Mouse (Mus musculus): ENCODE measurements at regions not wholly inside any gene's neighbourhood (a gene's known extent, or its start where the extent isn't known, plus 50 kb on each side); places are given as distances from the start of the nearest gene placed in this dataset.

DNA sequence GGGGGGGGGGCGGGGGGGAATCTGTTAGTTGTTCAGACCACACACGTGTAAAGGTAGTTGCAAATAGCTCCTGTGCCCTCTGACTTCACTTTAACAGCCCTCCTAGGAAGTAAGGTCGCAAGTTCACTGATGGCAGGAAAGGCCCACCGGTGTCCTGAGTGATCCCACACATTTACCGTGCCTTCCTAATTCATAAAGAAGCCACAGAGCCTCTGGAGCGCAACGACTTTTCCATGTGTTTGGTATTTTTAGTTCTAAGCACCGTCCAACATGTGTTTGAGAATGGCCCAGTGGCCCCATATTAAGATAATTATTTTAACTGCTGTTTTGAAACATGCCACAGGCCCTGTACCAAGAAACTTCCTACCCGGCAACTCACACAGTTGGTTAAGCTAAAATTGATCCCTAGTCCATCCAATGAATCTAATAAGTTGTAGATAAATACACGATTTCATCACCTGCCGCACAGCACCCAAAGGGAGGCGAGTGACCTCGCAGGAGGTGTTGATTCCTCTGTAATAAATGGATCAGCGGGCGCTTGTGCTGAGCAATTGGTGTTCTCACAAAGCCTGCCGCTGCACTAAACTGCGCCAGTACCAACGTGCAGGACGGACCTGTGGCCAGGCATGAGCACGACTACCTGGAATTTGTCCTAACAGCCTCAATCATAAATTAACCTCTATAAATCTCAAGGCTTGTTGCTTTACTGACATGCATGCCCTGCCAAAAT, 198.9 kb downstream of the Pax1 start:
- Histone ChIP-seq H3K36me3 (ENCODE audit: insufficient read depth, low read length) (no peaks in the 10 kb centered on the region), H3K9me3 (ENCODE audit: low read length) (no peaks in the 10 kb centered on the region), H3K27ac (ENCODE audit: low read length) (no peak overlapping the region), H3K9ac (replicated peaks; ENCODE audit: low read depth) (no peak overlapping the region), H3K4me3 (ENCODE audit: low read depth, low read length) (no peak overlapping the region), H3K4me2 (replicated peaks; ENCODE audit: low read depth, low read length) (no peak overlapping the region), H3K27me3 (replicated peaks; ENCODE audit: insufficient read depth, low read length) (no peaks in the 10 kb centered on the region), H3K4me1 (ENCODE audit: insufficient read depth, low read depth, low read length) (no peaks in the 10 kb centered on the region)
- WGBS: 77% methylated on average over 20 of the region's 20 CpGs
- no peak for ATAC-seq
- no peak for DNase-seq (ENCODE audit: low spot score)
- TF ChIP-seq EP300 (IDR thresholded peaks at IDR 0.05): no peak

DNA sequence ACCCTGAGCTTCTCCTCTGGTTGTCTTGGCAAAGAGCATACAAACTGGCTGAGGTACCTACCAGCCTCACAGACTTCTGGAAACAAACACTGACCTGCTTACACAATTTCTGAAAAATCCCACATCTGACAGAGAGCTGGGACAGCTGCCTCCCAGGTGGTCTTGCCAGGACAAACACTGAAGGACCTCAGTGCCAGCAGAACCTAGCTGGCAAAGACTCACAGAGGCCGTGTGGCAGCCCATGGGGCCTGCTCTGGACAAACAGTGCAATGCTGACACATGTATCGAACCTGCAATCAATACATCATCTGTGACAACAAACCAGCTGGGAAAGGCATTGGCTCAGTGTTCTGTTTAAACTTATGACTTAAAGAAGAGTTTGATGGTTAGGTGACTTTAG, 167.4 kb downstream of the Pax1 start:
- WGBS: 44% methylated on average over 2 of the region's 2 CpGs
- Histone ChIP-seq H3K4me3 (ENCODE audit: low read depth, low read length) (no peak overlapping the region), H3K36me3 (ENCODE audit: insufficient read depth, low read length) (no peaks in the 10 kb centered on the region), H3K4me1 (ENCODE audit: insufficient read depth, low read depth, low read length) (no peaks in the 10 kb centered on the region), H3K9ac (replicated peaks; ENCODE audit: low read depth) (no peak overlapping the region), H3K9me3 (ENCODE audit: low read length) (no peaks in the 10 kb centered on the region), H3K27ac (ENCODE audit: low read length) (no peak overlapping the region), H3K4me2 (replicated peaks; ENCODE audit: low read depth, low read length) (no peak overlapping the region), H3K27me3 (replicated peaks; ENCODE audit: insufficient read depth, low read length) (no peaks in the 10 kb centered on the region)
- ATAC-seq (no peak), DNase-seq (ENCODE audit: low spot score) (no peak)
- TF ChIP-seq EP300 (IDR thresholded peaks at IDR 0.05) (no peak), CTCF (IDR thresholded peaks at IDR 0.05) (no peak)

DNA sequence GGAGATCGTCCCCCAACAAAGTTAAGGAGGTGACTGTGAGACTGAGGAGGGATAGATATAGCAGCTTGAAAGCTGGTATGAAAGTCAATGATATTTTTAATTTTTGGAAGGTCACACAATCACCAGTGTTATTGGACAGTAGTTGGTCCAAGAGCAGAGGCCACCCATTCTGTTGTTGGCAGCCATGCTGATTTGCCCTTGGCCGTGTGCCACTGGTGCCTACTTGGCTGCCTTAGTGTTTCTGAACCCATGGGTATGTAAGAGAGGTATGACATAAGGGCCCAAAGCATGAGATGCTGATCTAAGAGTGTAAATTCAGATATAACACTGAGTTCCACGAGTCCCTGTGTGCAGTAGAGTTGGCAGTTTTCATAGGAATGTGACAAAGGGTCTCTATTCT, 153.7 kb downstream of the Pax1 start:
- Histone ChIP-seq H3K27ac (ENCODE audit: low read length) (no peak overlapping the region), H3K4me1 (ENCODE audit: insufficient read depth, low read depth, low read length) (no peaks in the 10 kb centered on the region), H3K27me3 (replicated peaks; ENCODE audit: insufficient read depth, low read length) (no peaks in the 10 kb centered on the region), H3K9me3 (ENCODE audit: low read length) (no peaks in the 10 kb centered on the region), H3K4me3 (ENCODE audit: low read depth, low read length) (no peak overlapping the region), H3K4me2 (replicated peaks; ENCODE audit: low read depth, low read length) (no peak overlapping the region), H3K36me3 (ENCODE audit: insufficient read depth, low read length) (no peaks in the 10 kb centered on the region), H3K9ac (replicated peaks; ENCODE audit: low read depth) (no peak overlapping the region)
- TF ChIP-seq EP300 (IDR thresholded peaks at IDR 0.05) (no peak), CTCF (IDR thresholded peaks at IDR 0.05) (no peak)
- ATAC-seq: no peak
- 54% methylated on average over 3 of the region's 3 CpGs for WGBS
- no peak for DNase-seq (ENCODE audit: low spot score)

DNA sequence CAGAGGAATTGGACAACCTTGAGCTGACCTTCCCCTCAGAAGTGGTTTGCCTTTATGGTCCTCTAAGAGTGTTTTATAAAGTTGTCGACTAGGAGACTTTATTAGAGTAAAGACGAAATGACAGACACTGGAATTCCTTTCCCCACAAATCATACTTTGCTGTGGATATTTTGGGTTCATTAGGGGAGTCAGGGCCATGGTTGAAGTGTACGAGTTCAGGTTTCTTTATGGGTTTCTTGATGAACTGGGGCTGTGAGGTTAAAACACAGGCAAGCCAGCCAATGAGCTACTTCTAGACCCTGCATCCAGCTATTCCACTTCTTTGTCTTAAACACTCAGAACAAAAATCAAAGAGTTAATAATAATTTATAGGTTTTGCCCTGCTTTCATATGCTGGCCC, 153.0 kb downstream of the Pax1 start:
- Histone ChIP-seq H3K27me3 (replicated peaks; ENCODE audit: insufficient read depth, low read length) (no peaks in the 10 kb centered on the region), H3K4me1 (ENCODE audit: insufficient read depth, low read depth, low read length) (no peaks in the 10 kb centered on the region), H3K4me3 (ENCODE audit: low read depth, low read length) (no peak overlapping the region), H3K27ac (ENCODE audit: low read length) (no peak overlapping the region), H3K9me3 (ENCODE audit: low read length) (no peaks in the 10 kb centered on the region), H3K4me2 (replicated peaks; ENCODE audit: low read depth, low read length) (no peak overlapping the region), H3K9ac (replicated peaks; ENCODE audit: low read depth) (no peak overlapping the region), H3K36me3 (ENCODE audit: insufficient read depth, low read length) (no peaks in the 10 kb centered on the region)
- WGBS: 71% methylated on average over 3 of the region's 3 CpGs
- TF ChIP-seq EP300 (IDR thresholded peaks at IDR 0.05): no peak
- DNase-seq (ENCODE audit: low spot score) (no peak), ATAC-seq (no peak)

DNA sequence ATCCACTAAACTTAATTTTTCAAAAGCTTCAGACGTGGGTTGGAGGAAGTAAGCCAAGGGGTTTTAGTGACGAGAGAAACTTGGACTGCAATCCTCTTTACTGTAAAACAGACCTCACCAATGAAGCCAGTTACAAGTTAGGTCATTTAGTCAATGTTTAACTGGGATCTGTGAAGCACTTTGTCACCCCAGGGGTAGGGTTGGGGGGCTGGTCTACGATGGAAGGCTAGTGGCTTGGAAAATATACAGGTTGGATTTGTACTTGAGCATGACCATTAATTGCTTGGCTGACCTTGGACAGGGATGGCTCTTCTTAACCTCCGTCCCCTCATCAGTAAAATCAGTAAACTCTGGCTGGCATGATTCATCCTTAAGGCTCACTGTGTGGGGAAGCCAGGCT, 142.2 kb downstream of the Pax1 start:
- Histone ChIP-seq H3K4me2 (replicated peaks; ENCODE audit: low read depth, low read length) (no peak overlapping the region), H3K4me1 (ENCODE audit: insufficient read depth, low read depth, low read length) (no peaks in the 10 kb centered on the region), H3K27me3 (replicated peaks; ENCODE audit: insufficient read depth, low read length) (no peaks in the 10 kb centered on the region), H3K9ac (replicated peaks; ENCODE audit: low read depth) (no peak overlapping the region), H3K9me3 (ENCODE audit: low read length) (no peaks in the 10 kb centered on the region), H3K36me3 (ENCODE audit: insufficient read depth, low read length) (no peaks in the 10 kb centered on the region), H3K27ac (ENCODE audit: low read length) (no peak overlapping the region), H3K4me3 (ENCODE audit: low read depth, low read length) (no peak overlapping the region)
- ATAC-seq (no peak), DNase-seq (ENCODE audit: low spot score) (no peak)
- 48% methylated on average over 4 of the region's 4 CpGs for whole genome bisulfite sequencing
- TF ChIP-seq EP300 (IDR thresholded peaks at IDR 0.05) (no peak), CTCF (IDR thresholded peaks at IDR 0.05) (no peak)

DNA sequence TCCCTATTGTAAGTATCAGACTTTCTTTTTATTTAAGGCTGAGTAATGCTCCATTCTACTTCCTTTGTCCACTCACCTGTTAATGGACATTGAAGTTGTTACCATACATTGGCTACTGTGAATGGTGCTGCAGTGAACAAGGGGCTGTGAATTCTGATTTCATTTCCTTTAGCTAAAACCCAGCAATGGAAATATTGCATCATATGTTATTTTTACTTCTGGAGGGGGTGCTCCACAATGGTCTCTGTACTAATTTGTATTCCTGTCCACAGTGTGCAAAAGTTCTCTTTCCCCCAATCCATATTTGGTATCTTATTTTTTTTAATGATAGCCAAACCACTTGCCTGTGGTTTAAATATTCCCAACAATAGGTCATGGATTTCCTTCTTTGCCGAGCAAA, 137.0 kb downstream of the Pax1 start:
- TF ChIP-seq EP300 (IDR thresholded peaks at IDR 0.05): no peak
- TF ChIP-seq CTCF (IDR thresholded peaks at IDR 0.05): no peak
- Histone ChIP-seq H3K27me3 (replicated peaks; ENCODE audit: insufficient read depth, low read length) (no peaks in the 10 kb centered on the region), H3K4me3 (ENCODE audit: low read depth, low read length) (no peak overlapping the region), H3K27ac (ENCODE audit: low read length) (no peak overlapping the region), H3K9ac (replicated peaks; ENCODE audit: low read depth) (no peak overlapping the region), H3K4me2 (replicated peaks; ENCODE audit: low read depth, low read length) (no peak overlapping the region), H3K4me1 (ENCODE audit: insufficient read depth, low read depth, low read length) (no peaks in the 10 kb centered on the region), H3K36me3 (ENCODE audit: insufficient read depth, low read length) (no peaks in the 10 kb centered on the region), H3K9me3 (ENCODE audit: low read length) (no peaks in the 10 kb centered on the region)
- ATAC-seq: no peak
- DNase-seq (ENCODE audit: low spot score): no peak
- WGBS: 61% methylated on average over 1 of the region's 1 CpGs

DNA sequence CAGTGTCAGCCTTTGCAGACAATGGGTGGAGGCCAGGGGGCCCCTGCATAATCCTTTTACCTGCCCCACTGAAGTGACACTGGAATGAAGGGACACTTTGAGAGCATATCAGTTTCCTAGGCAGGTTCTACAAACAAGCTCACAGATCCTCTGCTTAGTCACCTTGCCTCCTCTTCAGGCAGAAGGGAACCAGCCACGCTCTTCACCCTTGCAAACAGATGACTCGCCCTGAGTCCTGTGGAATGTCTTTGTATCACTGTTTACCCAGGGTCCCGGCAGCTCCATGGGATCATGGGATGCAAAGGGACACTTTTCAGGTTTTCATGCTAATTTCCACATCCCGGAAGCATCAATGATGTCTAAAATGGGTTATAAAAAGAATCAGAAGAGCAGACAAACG, 94.2 kb downstream of the Pax1 start:
- TF ChIP-seq CTCF (IDR thresholded peaks at IDR 0.05) (no peak), EP300 (IDR thresholded peaks at IDR 0.05) (no peak)
- Histone ChIP-seq H3K9ac (replicated peaks; ENCODE audit: low read depth) (no peak overlapping the region), H3K4me3 (ENCODE audit: low read depth, low read length) (no peak overlapping the region), H3K27me3 (replicated peaks; ENCODE audit: insufficient read depth, low read length) (no peaks in the 10 kb centered on the region), H3K4me1 (ENCODE audit: insufficient read depth, low read depth, low read length) (no peaks in the 10 kb centered on the region), H3K36me3 (ENCODE audit: insufficient read depth, low read length) (no peaks in the 10 kb centered on the region), H3K27ac (ENCODE audit: low read length) (no peak overlapping the region), H3K4me2 (replicated peaks; ENCODE audit: low read depth, low read length) (no peak overlapping the region), H3K9me3 (ENCODE audit: low read length) (no peaks in the 10 kb centered on the region)
- DNase-seq (ENCODE audit: low spot score) (no peak), ATAC-seq (no peak)
- WGBS: 36% methylated on average over 5 of the region's 5 CpGs
